Mouse (Mus musculus) brain, embryonic 14.5 days (tissue): ENCODE data around the gene Slc22a2.
"Not testable (repeated sequence)": the region's sequence is repeated elsewhere in the genome, so short reads cannot be mapped to it uniquely, and the experiment has no call there.

ENCODE experiments used
- CTCF ChIP-seq: fragments of 200-500 bp; IDR thresholded peaks from 2 replicates; pipeline ENCODE4 v1.5.1; 2012; ENCODE audit warnings: inconsistent platforms, mild to moderate bottlenecking, moderate library complexity, borderline replicate concordance; ENCODE audit not compliant: insufficient read depth, insufficient read length; ENCODE audit errors: extremely low read depth
- POLR2A ChIP-seq: fragments of 200-500 bp; IDR thresholded peaks from 2 replicates; pipeline ENCODE4 v1.6.1; 2012; ENCODE audit warnings: mild to moderate bottlenecking, inconsistent platforms, borderline replicate concordance; ENCODE audit not compliant: poor library complexity, insufficient read depth, insufficient read length, severe bottlenecking; ENCODE audit errors: extremely low read depth

- not testable (repeated sequence) for TF ChIP-seq CTCF, POLR2A
Measured at GRCm38 (mm10) chr17:12564481-12565000, 19.4 kb upstream of the Slc22a2 start.
